20 mouse cellular contexts compared by ENCODE assay signal in genomic region chr15:85442568-85442967, GRCm38 (mm10).
"Had no signal": no experiment of that assay in that cellular context is flagged by ENCODE, and none has a peak within 500 bp of the region (broad histone marks: within the 10 kb centered on the region; RNA-seq: fewer than 3 reads in every experiment).

No protein-coding gene starts in this region.

- H3K4me1 ChIP-seq: liver, embryonic 13.5 days; liver, embryonic 15.5 days; lung, embryonic 15.5 days; neural tube, embryonic 12.5 days had no signal

- H3K27ac ChIP-seq: liver, embryonic 13.5 days; liver, embryonic 15.5 days; lung, embryonic 15.5 days; macrophage; midbrain, embryonic 12.5 days; neural tube, embryonic 12.5 days had no signal

- H3K9ac ChIP-seq: liver, embryonic 13.5 days; liver, embryonic 15.5 days; liver, postnatal 0 days; lung, embryonic 15.5 days; midbrain, embryonic 12.5 days; neural tube, embryonic 12.5 days had no signal

- H3K4me2 ChIP-seq: liver, embryonic 11.5 days; liver, embryonic 13.5 days; liver, embryonic 15.5 days; lung, embryonic 15.5 days; midbrain, embryonic 12.5 days; neural tube, embryonic 12.5 days had no signal

- H3K4me3 ChIP-seq: liver, embryonic 13.5 days; liver, embryonic 15.5 days; lung, embryonic 15.5 days; megakaryocyte, embryonic 14.5 days; midbrain, embryonic 12.5 days; neural tube, embryonic 12.5 days had no signal

- H3K9me3 ChIP-seq: liver, embryonic 13.5 days; liver, embryonic 15.5 days; lung, embryonic 15.5 days; megakaryocyte, embryonic 14.5 days; midbrain, embryonic 12.5 days; neural tube, embryonic 12.5 days had no signal

- DNase-seq: liver; liver, embryonic 13.5 days; liver, postnatal 0 days; midbrain, embryonic 14.5 days; retina, postnatal 1 day; right cerebral cortex, adult 18-20 months; right cerebral cortex, postnatal 25 days; right cerebral cortex, postnatal 4 days; spleen, adult 18-20 months; thymus, adult 18-20 months; thymus, postnatal 14 days; thymus, postnatal 36 days had no signal

- ATAC-seq: liver, postnatal 0 days; midbrain, embryonic 16.5 days had no signal

- H3K27me3 ChIP-seq: liver, embryonic 13.5 days; liver, embryonic 15.5 days; lung, embryonic 15.5 days; megakaryocyte, embryonic 14.5 days; midbrain, embryonic 12.5 days; neural tube, embryonic 12.5 days had no signal
